Mouse (Mus musculus) MEL (cell line): ENCODE data around the gene Tbxa2r.

Experiments
- CHD1 ChIP-seq: IDR thresholded peaks from 2 replicates; pipeline ENCODE4 v1.6.1; 2012; ENCODE audit warnings: low read depth, mild to moderate bottlenecking, inconsistent platforms, low read length, improper control_type of control experiment
- CHD2 ChIP-seq: IDR thresholded peaks from 2 replicates; pipeline ENCODE4 v1.6.1; 2011; ENCODE audit warnings: low read length, improper control_type of control experiment
- CTCF ChIP-seq, 3 experiments: IDR thresholded peaks in 2 of 3; conservative IDR thresholded peaks in 1 of 3; 2 replicates each; pipeline ENCODE4 v1.5.1; 2011 to 2012; ENCODE audit warnings: low read length in 3 of 3, low read depth in 2 of 3, mild to moderate bottlenecking in 2 of 3, improper control_type of control experiment in 1 of 3, inconsistent platforms in 1 of 3, mixed read lengths in 1 of 3, moderate library complexity in 1 of 3; ENCODE audit not compliant: control insufficient read depth in 1 of 3, insufficient read depth in 1 of 3, poor library complexity in 1 of 3, severe bottlenecking in 1 of 3
- E2F4 ChIP-seq: IDR thresholded peaks from 2 replicates; pipeline ENCODE4 v1.6.1; 2011; ENCODE audit warnings: low read depth, low read length, improper control_type of control experiment, borderline replicate concordance
- GATA1 ChIP-seq: IDR thresholded peaks from 2 replicates; pipeline ENCODE4 v1.6.1; 2011; ENCODE audit warnings: low read depth, low read length, improper control_type of control experiment
- MEF2A ChIP-seq: IDR thresholded peaks from 2 replicates; pipeline ENCODE4 v1.6.1; 2014; ENCODE audit warnings: low read depth, mild to moderate bottlenecking, inconsistent platforms, low read length, improper control_type of control experiment; ENCODE audit not compliant: poor library complexity, insufficient replicate concordance, severe bottlenecking; ENCODE audit errors: extremely low read depth
- MXI1 ChIP-seq: IDR thresholded peaks from 2 replicates; pipeline ENCODE4 v1.6.1; 2011; ENCODE audit warnings: mild to moderate bottlenecking, low read depth, low read length, improper control_type of control experiment
- POLR2A ChIP-seq, 2 experiments: IDR thresholded peaks; 2 replicates each; pipeline ENCODE4 v1.6.1; 2011 to 2012; ENCODE audit warnings: low read length in 2 of 2, mild to moderate bottlenecking in 2 of 2, control low read depth in 1 of 2, improper control_type of control experiment in 1 of 2, low read depth in 1 of 2, moderate library complexity in 1 of 2; ENCODE audit not compliant: control insufficient read depth in 1 of 2, insufficient read depth in 1 of 2, poor library complexity in 1 of 2
- POLR2AphosphoS5 ChIP-seq: IDR thresholded peaks from 2 replicates; pipeline ENCODE4 v1.6.1; 2012; ENCODE audit warnings: low read depth, borderline replicate concordance, mild to moderate bottlenecking, inconsistent platforms, low read length, moderate library complexity, mixed read lengths
- RCOR1 ChIP-seq: IDR thresholded peaks from 2 replicates; pipeline ENCODE4 v1.6.1; 2012; ENCODE audit warnings: low read depth, mild to moderate bottlenecking, inconsistent platforms, low read length, improper control_type of control experiment
- TAL1 ChIP-seq: IDR thresholded peaks from 2 replicates; pipeline ENCODE4 v1.6.1; 2012; ENCODE audit warnings: mild to moderate bottlenecking, inconsistent platforms, low read length, moderate library complexity, mixed read lengths
- TCF12 ChIP-seq: IDR thresholded peaks from 2 replicates; pipeline ENCODE4 v1.6.1; 2014; ENCODE audit warnings: low read depth, mild to moderate bottlenecking, inconsistent platforms, low read length, improper control_type of control experiment, moderate library complexity
- UBTF ChIP-seq: IDR thresholded peaks from 2 replicates; pipeline ENCODE4 v1.6.1; 2012; ENCODE audit warnings: low read depth, mild to moderate bottlenecking, inconsistent platforms, low read length, improper control_type of control experiment, moderate library complexity, borderline replicate concordance; ENCODE audit not compliant: insufficient read depth
- USF1 ChIP-seq: IDR thresholded peaks from 2 replicates; pipeline ENCODE4 v1.6.1; 2014; ENCODE audit warnings: low read depth, mild to moderate bottlenecking, inconsistent platforms, low read length, improper control_type of control experiment, moderate library complexity

GRCm38 (mm10) chr10:81336558-81336957 is 8.0 kb downstream of the Tbxa2r start:
- TF ChIP-seq CTCF (IDR thresholded peaks at IDR 0.05 in 2 of 3, conservative IDR thresholded peaks at IDR 0.05 in 1 of 3; ENCODE audit: control insufficient read depth in 1 of 3, insufficient read depth in 1 of 3, low read depth in 2 of 3, low read length in 3 of 3, poor library complexity in 1 of 3, severe bottlenecking in 1 of 3) = no peak
- TF ChIP-seq RCOR1 = no peak
- no peak for TF ChIP-seq USF1
- TF ChIP-seq POLR2A (IDR thresholded peaks at IDR 0.05; ENCODE audit: control insufficient read depth in 1 of 2, insufficient read depth in 1 of 2, low read depth in 1 of 2, low read length in 2 of 2, poor library complexity in 1 of 2) = no peak
- TF ChIP-seq TCF12 = no peak
- TF ChIP-seq UBTF = no peak
- no peak for TF ChIP-seq GATA1
- TF ChIP-seq CHD1 = no peak
- no peak for TF ChIP-seq MEF2A
- TF ChIP-seq CHD2 = no peak
- no peak for TF ChIP-seq TAL1
- TF ChIP-seq POLR2AphosphoS5 = no peak
- TF ChIP-seq E2F4 = no peak
- no peak for TF ChIP-seq MXI1
